Mouse (Mus musculus) limb, embryonic 15.5 days (tissue): ENCODE data around the gene Itpr2. TPM values are rescaled to one million over a fixed set of nuclear protein-coding genes. Genes with fewer than 3 reads are reported as not detected.

Source experiments
- ATAC-seq: fragments of 200-750 bp; cut with Nextera tagmentation; 2 replicates; pipeline ENCODE4 v1.8.0; 2017; ENCODE audit warnings: low read depth, moderate TSS enrichment; ENCODE audit not compliant: insufficient number of reproducible peaks, low FRiP score, low TSS enrichment
- H3K27ac ChIP-seq: fragments of 300-500 bp; sonication (generic); 2 replicates; pipeline ENCODE4 v1.5.1; 2015; ENCODE audit warnings: moderate library complexity, mild to moderate bottlenecking, inconsistent platforms
- H3K27me3 ChIP-seq: fragments of 300-500 bp; sonication (generic); 2 replicates; pipeline ENCODE4 v1.6.1; 2015; ENCODE audit warnings: inconsistent platforms
- H3K36me3 ChIP-seq: fragments of 300-500 bp; sonication (generic); 2 replicates; pipeline ENCODE4 v1.6.1; 2015; ENCODE audit warnings: inconsistent platforms
- H3K4me1 ChIP-seq: fragments of 300-500 bp; sonication (generic); 2 replicates; pipeline ENCODE4 v1.6.1; 2015; ENCODE audit warnings: inconsistent platforms
- H3K4me2 ChIP-seq: fragments of 300-500 bp; sonication (generic); 2 replicates; pipeline ENCODE4 v1.6.1; 2015; ENCODE audit warnings: mild to moderate bottlenecking, inconsistent platforms
- H3K4me3 ChIP-seq: fragments of 300-500 bp; sonication (generic); 2 replicates; pipeline ENCODE4 v1.5.1; 2015; ENCODE audit warnings: mild to moderate bottlenecking, inconsistent platforms
- H3K9ac ChIP-seq: fragments of 300-500 bp; sonication (generic); 2 replicates; pipeline ENCODE4 v1.6.1; 2015; ENCODE audit warnings: inconsistent platforms
- H3K9me3 ChIP-seq: fragments of 300-500 bp; sonication (generic); 2 replicates; pipeline ENCODE4 v1.6.1; 2016; ENCODE audit warnings: inconsistent platforms
- WGBS: fragments of 180-500 bp; shearing (Covaris S2); methylation state at CpG from one replicate; pipeline ENCODE4 v1.1.7; 2015; 5-methylcytosine and 5-hydroxymethylcytosine counted together
- polyA plus RNA-seq: library from polyadenylated mRNA; unstranded; fragments of >200 nt; fragmentation: Nextera tagmentation; extraction: Ambion mirVana; gene quantifications from 2 replicates; pipeline ENCODE4 v1.2.1, GENCODE M21; 2015

The Itpr2 gene
- polyA plus RNA-seq, 1 experiment from 2014 or later, result 14.6 TPM

GRCm38 (mm10) chr6:146083056-146083961 is 418.7 kb downstream of the Itpr2 start:
- H3K4me3 ChIP-seq, result no peak overlapping the region
- WGBS, result 58% methylated on average over 15 of the region's 15 CpGs
- H3K9me3 ChIP-seq, result no peaks in the 10 kb centered on the region
- no peaks in the 10 kb centered on the region for H3K36me3 ChIP-seq
- H3K9ac ChIP-seq, result no peak overlapping the region
- no peak overlapping the region for H3K4me2 ChIP-seq
- no peak overlapping the region for H3K27ac ChIP-seq
- no peak for ATAC-seq
- H3K27me3 ChIP-seq, result no peaks in the 10 kb centered on the region
- H3K4me1 ChIP-seq, result 0 out of 2 replicates have a peak, but pooled peaks cover 3% of the 10 kb centered on the region

GRCm38 (mm10) chr6:146082476-146082875 is 419.5 kb downstream of the Itpr2 start:
- ATAC-seq, result no peak
- Histone ChIP-seq H3K9me3 (no peaks in the 10 kb centered on the region), H3K4me2 (no peak overlapping the region), H3K4me3 (no peak overlapping the region), H3K27ac (no peak overlapping the region), H3K36me3 (no peaks in the 10 kb centered on the region), H3K27me3 (no peaks in the 10 kb centered on the region), H3K4me1 (0 out of 2 replicates have a peak, but pooled peaks cover 3% of the 10 kb centered on the region), H3K9ac (no peak overlapping the region)
- WGBS, result 83% methylated on average over 9 of the region's 9 CpGs

GRCm38 (mm10) chr6:146081578-146081977 is 420.4 kb downstream of the Itpr2 start:
- 0 out of 2 replicates have a peak, but pooled peaks cover 3% of the 10 kb centered on the region for H3K4me1 ChIP-seq
- ATAC-seq, result no peak
- no peak overlapping the region for H3K4me3 ChIP-seq
- H3K27ac ChIP-seq, result no peak overlapping the region
- WGBS, result 86% methylated on average over 8 of the region's 8 CpGs
- H3K9me3 ChIP-seq, result no peaks in the 10 kb centered on the region
- no peak overlapping the region for H3K4me2 ChIP-seq
- no peak overlapping the region for H3K9ac ChIP-seq
- H3K27me3 ChIP-seq, result no peaks in the 10 kb centered on the region
- H3K36me3 ChIP-seq, result no peaks in the 10 kb centered on the region

- ATAC-seq, result no peak
- 59% methylated on average over 18 of the region's 18 CpGs for WGBS
- Histone ChIP-seq H3K9ac (no peak overlapping the region), H3K4me1 (0 out of 2 replicates have a peak, but pooled peaks cover 3% of the 10 kb centered on the region), H3K9me3 (no peaks in the 10 kb centered on the region; the same call in 1 of the 2 replicates), H3K36me3 (no peaks in the 10 kb centered on the region), H3K27me3 (no peaks in the 10 kb centered on the region), H3K4me2 (no peak overlapping the region), H3K27ac (no peak overlapping the region), H3K4me3 (no peak overlapping the region)
Observed at GRCm38 (mm10) chr6:146080546-146081512, 421.2 kb downstream of the Itpr2 start.

GRCm38 (mm10) chr6:146079734-146080443 is 422.1 kb downstream of the Itpr2 start:
- WGBS, result 61% methylated on average over 3 of the region's 3 CpGs
- Histone ChIP-seq H3K4me3 (no peak overlapping the region), H3K4me2 (no peak overlapping the region), H3K4me1 (0 out of 2 replicates have a peak, but pooled peaks cover 3% of the 10 kb centered on the region), H3K9ac (no peak overlapping the region), H3K36me3 (no peaks in the 10 kb centered on the region), H3K27ac (no peak overlapping the region), H3K27me3 (no peaks in the 10 kb centered on the region), H3K9me3 (no peaks in the 10 kb centered on the region; the same call in 1 of the 2 replicates)
- no peak for ATAC-seq

GRCm38 (mm10) chr6:146079261-146079660 is 422.8 kb downstream of the Itpr2 start:
- Histone ChIP-seq H3K36me3 (no peaks in the 10 kb centered on the region), H3K9ac (no peak overlapping the region), H3K9me3 (no peaks in the 10 kb centered on the region; the same call in 1 of the 2 replicates), H3K4me2 (no peak overlapping the region), H3K27ac (no peak overlapping the region), H3K4me3 (no peak overlapping the region), H3K27me3 (no peaks in the 10 kb centered on the region), H3K4me1 (0 out of 2 replicates have a peak, but pooled peaks cover 3% of the 10 kb centered on the region)
- ATAC-seq, result no peak
- WGBS, result 46% methylated on average over 5 of the region's 5 CpGs

GRCm38 (mm10) chr6:146078136-146078535 is 423.9 kb downstream of the Itpr2 start:
- Histone ChIP-seq H3K9me3 (no peaks in the 10 kb centered on the region; the same call in 1 of the 2 replicates), H3K4me2 (no peak overlapping the region), H3K9ac (no peak overlapping the region), H3K4me1 (0 out of 2 replicates have a peak, but pooled peaks cover 3% of the 10 kb centered on the region), H3K36me3 (no peaks in the 10 kb centered on the region), H3K27ac (no peak overlapping the region), H3K4me3 (no peak overlapping the region), H3K27me3 (no peaks in the 10 kb centered on the region)
- 79% methylated on average over 15 of the region's 15 CpGs for WGBS
- no peak for ATAC-seq

GRCm38 (mm10) chr6:146077124-146077889 is 424.7 kb downstream of the Itpr2 start:
- Histone ChIP-seq H3K4me1 (0 out of 2 replicates have a peak, but pooled peaks cover 3% of the 10 kb centered on the region), H3K36me3 (no peaks in the 10 kb centered on the region), H3K27ac (no peak overlapping the region), H3K4me3 (no peak overlapping the region), H3K9me3 (no peaks in the 10 kb centered on the region; the same call in 1 of the 2 replicates), H3K9ac (no peak overlapping the region), H3K4me2 (no peak overlapping the region), H3K27me3 (no peaks in the 10 kb centered on the region)
- WGBS, result 69% methylated on average over 11 of the region's 11 CpGs
- ATAC-seq, result peak; percentile 76; the same call in 1 of the 2 replicates

- Histone ChIP-seq H3K9ac (no peak overlapping the region), H3K4me2 (no peak overlapping the region), H3K4me1 (no peaks in the 10 kb centered on the region), H3K27ac (no peak overlapping the region), H3K9me3 (no peaks in the 10 kb centered on the region; the same call in 1 of the 2 replicates), H3K27me3 (no peaks in the 10 kb centered on the region), H3K36me3 (no peaks in the 10 kb centered on the region), H3K4me3 (no peak overlapping the region)
- 81% methylated on average over 1 of the region's 1 CpGs for whole genome bisulfite sequencing
- no peak for ATAC-seq
Observed at GRCm38 (mm10) chr6:146072842-146073241, 429.2 kb downstream of the Itpr2 start.

- H3K27ac ChIP-seq, result no peak overlapping the region
- no peak overlapping the region for H3K4me2 ChIP-seq
- no peaks in the 10 kb centered on the region for H3K36me3 ChIP-seq
- WGBS, result 79% methylated on average over 1 of the region's 1 CpGs
- H3K9ac ChIP-seq, result no peak overlapping the region
- no peaks in the 10 kb centered on the region; the same call in 1 of the 2 replicates for H3K9me3 ChIP-seq
- no peak overlapping the region for H3K4me3 ChIP-seq
- no peaks in the 10 kb centered on the region for H3K4me1 ChIP-seq
- no peak for ATAC-seq
- H3K27me3 ChIP-seq, result no peaks in the 10 kb centered on the region
Observed at GRCm38 (mm10) chr6:146071883-146072282, 430.1 kb downstream of the Itpr2 start.
